Mouse (Mus musculus) T-helper 1 cell (primary cell): ENCODE results near the gene Fam107b.

Experiments used
- in situ Hi-C: fragments of 300-600 bp; cut with MboI, MseI; formaldehyde crosslinking; loops from one replicate; pipeline ENCODE4 v1.15.1; 2025; ENCODE audit warnings: high pct_unique_total_duplicates

Gene Fam107b

DNA sequence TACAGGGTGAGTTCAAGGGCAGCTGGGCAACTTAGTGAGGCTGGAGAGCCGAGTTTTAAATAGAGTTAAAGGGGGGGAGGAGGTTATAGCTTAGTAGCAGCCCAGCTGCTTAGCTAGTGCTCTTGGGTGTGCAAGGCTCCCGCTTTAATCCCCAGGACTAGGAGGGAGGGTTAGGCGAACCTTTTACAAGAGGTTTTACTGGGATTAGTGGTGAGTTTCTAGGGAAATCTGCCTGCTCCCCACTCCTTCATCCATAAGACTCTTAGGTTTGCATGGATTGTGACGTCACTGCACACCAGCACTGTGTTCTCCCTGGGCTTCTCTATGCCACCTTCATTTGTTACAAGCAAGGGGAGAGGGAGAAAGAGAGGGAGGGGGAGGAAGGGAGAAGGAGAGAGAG is 88.6 kb downstream of the Fam107b start:
- in situ Hi-C loops = no loop called here

- in situ Hi-C loops = no loop called here
Measured at GRCm38 (mm10) chr2:3659300-3659910, 89.1 kb downstream of the Fam107b start.

- in situ Hi-C loops = loop anchor here (5.0 kb wide), 1 partner anchor 43 kb away; no protein-coding TSS in a partner anchor
Measured at GRCm38 (mm10) chr2:3664086-3664485, 93.8 kb downstream of the Fam107b start.

GRCm38 (mm10) chr2:3668682-3669081 is 98.4 kb downstream of the Fam107b start:
- in situ Hi-C loops = no loop called here

- in situ Hi-C loops = no loop called here
Measured at GRCm38 (mm10) chr2:3669646-3670045, 99.4 kb downstream of the Fam107b start.

DNA sequence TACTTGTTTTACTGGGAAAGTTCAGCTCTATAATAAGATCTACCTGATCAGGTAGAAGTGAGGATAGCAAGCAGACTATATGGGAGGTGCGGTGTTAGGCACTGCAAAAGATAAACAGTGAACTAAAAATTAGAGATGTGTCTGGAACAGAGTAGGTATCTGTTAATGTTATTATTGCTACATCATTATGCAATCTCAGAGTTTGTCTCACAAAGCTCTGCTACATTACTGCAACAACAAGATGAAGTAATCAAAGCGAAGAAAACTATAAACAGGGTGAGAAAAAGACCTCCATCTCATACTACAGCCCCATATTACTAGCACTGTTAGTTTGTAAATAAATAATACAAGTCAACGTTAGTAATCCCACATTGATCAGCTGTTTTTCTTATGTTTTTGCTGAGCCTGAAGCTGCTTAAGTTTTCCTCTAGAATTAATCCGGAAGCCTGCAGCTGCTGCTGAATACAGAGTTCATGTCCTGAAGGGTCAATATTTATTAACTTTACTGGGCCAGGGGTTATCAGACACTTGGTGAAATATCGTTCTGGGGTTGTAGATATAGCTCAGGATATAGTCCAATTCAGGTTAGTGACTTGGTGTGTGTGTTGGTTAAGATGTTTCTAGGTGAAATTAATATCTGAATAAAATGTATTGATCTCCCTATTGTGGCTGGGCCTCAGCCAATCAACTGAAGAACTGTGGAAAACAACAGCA is 102.5 kb downstream of the Fam107b start:
- in situ Hi-C loops = no loop called here

GRCm38 (mm10) chr2:3675481-3675880 is 105.2 kb downstream of the Fam107b start:
- in situ Hi-C loops = no loop called here

DNA sequence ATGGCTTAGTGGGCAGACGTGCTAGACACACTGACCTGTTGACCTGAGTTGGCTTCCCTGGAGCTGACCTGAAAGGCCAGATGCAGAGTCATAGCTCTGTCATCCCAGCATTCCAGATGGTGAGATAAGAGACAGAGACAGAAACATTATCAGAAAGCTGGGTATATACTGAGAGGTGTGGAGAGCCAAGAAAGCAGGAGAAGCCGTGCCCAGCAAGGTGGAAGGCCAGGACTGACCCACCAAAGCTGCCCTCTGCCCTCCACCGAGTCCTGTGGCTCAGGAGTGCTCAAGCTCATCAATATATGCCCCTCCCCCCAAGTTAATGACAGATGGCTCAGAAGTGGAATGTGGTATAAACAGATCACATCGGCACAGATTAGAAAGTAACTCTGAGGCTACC is 112.4 kb downstream of the Fam107b start:
- in situ Hi-C loops = no loop called here

GRCm38 (mm10) chr2:3683343-3683742 is 113.1 kb downstream of the Fam107b start:
- in situ Hi-C loops = no loop called here

DNA sequence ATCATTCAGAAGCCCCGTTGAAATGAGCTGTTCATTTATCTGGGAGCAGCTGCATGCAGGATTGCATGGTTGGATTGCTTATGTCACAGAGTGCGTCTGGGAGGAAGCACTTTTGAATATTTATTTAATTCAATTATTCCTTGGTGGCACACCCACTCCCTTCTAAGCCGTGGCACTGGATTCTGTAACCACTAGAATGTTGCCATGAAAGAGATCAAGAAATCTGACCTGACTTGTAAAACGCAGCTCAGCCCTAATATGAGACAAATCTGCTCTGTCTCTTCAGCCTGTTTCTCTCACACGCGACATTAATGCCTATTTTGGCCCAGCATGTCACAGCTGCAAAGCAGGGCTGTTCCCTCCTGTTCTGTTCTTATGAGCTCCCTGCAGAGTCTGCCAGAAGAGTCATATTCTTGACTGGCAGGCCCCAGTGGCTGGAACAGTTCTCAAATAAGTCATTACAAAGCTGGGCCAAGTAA is 113.5 kb downstream of the Fam107b start:
- in situ Hi-C loops = no loop called here

DNA sequence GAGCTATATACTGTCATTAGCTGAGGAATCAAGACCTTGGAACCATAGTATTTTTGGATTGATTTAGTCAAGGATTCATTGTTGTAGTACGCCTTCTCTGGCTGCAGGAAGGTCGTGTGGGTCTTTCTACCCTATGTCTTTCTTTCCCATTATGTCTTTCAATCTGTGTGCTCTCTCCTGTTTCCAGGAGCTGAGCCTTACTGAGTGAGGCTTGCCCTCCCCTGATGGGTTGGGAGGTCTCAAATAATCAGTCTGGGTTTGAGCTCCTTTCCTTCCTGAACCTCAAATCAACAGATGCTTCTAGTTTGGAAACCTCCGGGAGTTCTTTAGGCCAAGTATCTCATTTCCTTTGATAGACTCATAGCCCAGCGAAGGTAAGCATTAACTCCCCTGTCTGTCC is 119.9 kb downstream of the Fam107b start:
- in situ Hi-C loops = no loop called here

DNA sequence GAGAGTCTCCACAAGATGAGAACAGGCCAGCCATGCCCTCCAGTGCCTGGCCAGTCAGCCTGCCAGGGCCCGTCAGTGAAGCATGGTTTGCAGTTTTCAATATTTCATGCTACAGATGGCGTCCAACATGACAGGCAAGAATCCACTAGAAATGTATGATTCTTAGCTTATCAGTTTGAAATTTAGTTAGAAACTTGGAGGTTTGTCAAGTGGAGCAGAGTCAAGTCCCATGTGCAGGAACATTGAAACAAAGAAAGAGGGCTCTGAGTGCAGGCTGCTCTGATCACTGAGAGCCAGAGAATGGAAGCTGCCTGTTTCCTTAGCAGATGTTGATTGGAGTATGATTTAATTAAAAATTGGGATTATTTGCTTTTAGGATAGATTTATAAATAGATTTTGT is 122.5 kb downstream of the Fam107b start:
- in situ Hi-C loops = no loop called here

DNA sequence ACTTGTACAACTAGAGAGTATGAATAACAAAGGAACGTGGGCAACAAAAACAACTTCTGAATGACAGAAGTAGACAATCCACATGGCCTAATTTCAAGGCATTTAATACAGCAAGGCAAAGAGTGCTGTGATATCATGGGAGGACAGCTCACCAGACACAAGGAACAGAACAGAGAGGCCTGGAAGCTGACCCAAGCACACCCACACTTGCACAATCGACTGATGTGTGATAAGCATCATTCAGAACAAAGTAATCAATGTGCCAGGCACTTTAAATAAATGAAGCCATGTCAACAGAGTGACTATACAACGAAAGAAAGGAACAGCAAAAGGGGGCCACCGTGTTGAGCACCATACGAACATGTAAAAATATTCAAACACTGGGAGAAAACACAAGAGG is 125.6 kb downstream of the Fam107b start:
- in situ Hi-C loops = no loop called here

DNA sequence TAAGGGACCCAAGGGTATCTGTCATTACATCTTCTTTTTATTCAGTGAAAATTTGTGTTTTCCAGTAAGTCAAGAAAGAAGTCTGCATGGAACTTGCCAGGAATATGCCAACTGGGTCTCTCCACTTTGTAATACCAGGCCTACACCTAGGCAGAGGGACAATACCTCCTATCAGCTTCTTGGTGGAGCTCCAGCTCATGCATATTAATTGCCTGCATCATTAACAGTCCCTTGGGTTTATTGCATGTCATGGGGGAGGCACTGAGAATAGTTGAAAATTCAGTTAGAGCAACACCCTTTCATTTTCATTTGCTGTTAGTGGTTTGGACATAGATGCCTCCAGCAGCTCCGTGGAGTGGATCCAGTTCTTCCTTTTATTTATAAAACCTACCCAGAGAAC is 130.1 kb downstream of the Fam107b start:
- in situ Hi-C loops = no loop called here

DNA sequence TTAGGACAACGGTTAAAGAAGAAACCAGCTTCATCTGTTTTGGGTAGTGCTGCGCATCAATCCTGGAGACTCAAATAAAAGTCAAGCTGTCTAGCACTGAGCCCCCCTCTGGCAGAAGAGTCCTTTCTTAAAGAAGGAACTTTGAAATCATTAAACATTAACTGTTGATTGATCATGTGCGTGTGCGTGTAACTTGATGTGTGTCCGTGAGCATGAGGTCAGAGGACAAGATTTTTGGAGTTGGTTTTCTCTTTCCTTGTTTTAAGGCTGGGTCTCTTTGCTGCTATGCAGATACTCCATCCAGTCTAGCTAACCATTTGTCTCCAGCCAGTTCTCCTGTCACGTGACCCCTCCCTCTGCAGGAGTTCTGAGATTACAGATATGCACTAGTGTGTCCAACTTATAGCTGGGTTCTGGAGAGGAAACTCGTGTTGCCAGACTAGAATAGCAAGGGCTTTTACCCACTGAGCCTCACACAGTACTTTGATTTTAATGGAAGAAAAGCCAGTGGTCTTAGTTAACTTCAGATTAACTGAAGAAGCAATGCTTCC is 132.4 kb downstream of the Fam107b start:
- in situ Hi-C loops = no loop called here

DNA sequence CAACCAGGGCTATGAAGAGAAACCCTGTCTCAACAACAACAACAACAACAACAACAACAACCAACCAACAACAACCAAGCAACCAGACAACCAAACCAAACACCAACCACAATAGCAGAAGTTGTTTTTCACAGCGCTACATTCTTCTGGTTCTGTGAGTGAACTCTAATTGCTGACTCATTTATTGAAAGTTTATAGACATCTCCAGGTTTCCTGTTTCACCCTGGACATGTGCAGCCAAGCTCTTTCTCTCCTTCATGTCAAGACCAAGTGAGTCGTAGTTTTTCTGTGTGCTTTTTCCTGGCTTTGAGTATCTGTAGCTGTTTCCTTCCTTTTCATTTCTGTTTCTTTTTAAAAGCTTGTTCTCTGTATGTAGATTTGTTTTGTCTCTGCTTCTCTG is 133.5 kb downstream of the Fam107b start:
- in situ Hi-C loops = no loop called here

DNA sequence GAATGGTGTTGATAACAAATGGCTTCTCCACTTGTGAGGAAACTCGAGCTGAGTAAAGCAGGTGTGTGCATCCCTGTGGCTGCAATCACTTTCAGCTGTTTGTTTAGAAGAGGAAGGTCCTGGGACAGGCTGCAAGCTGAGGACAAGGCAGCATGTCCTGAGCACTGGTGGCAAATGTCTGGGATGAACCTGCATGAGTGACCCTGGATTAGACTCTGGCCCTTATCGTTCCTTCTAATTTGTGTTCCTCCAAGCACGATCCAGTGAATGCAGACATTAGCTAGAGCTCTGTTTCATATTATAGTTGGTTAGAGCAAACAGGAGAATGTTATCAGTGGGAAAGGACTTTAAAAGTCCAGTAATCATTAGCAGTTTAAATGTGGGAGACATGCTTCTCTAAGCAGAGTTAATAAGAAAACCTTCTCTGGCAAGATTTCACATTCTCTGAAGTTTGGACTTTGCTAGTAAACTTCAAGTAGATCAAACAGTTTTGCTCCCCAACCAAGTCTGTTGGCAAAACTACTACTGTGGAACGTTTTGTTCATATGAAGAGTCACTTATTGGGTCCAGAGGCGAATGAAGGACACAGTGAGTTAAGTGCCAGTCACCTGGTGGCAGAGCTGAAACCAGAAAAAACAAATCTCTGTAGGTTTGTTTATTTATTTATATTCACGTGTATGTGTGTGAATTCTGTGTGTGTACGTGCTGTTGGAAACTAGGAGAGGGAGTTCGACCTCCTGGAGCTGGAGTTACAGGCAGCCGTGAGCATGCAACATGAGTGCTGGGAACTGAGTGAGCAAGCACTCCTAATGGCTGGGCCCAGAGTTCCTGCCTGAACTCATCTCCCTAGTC is 134.2 kb downstream of the Fam107b start:
- in situ Hi-C loops = loop anchor here (5.0 kb wide), 1 partner anchor 42 kb away; no protein-coding TSS in a partner anchor

GRCm38 (mm10) chr2:3705283-3705682 is 135.0 kb downstream of the Fam107b start:
- in situ Hi-C loops = loop anchor here (5.0 kb wide), 1 partner anchor 43 kb away; no protein-coding TSS in a partner anchor

GRCm38 (mm10) chr2:3707236-3707635 is 136.9 kb downstream of the Fam107b start:
- in situ Hi-C loops = loop anchor here (5.0 kb wide), 1 partner anchor 45 kb away; no protein-coding TSS in a partner anchor

GRCm38 (mm10) chr2:3708621-3709020 is 138.3 kb downstream of the Fam107b start:
- in situ Hi-C loops = loop anchor here (5.0 kb wide), 1 partner anchor 46 kb away; no protein-coding TSS in a partner anchor

DNA sequence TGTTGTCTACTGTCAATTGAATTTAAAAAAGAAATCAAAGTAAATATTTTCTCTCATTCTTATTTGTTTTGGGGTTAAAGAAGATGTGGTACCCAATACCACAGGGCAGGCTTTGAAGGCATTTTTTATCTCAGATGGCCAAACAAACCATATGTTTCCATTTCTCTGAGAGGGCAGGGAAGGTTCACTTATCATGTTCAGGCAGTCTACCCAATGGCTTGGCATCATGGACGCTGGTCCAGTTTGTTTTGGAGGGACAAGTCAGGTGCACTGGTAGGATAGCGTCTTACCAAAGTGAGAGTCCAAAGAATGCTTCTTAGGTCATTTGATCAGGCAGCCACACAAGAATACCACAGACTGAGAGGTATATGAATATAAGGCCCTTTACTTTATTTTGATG is 139.6 kb downstream of the Fam107b start:
- in situ Hi-C loops = loop anchor here (5.0 to 10.0 kb wide), 3 partner anchors 48 to 425 kb away; partner anchors contain the start of gene Nmt2

DNA sequence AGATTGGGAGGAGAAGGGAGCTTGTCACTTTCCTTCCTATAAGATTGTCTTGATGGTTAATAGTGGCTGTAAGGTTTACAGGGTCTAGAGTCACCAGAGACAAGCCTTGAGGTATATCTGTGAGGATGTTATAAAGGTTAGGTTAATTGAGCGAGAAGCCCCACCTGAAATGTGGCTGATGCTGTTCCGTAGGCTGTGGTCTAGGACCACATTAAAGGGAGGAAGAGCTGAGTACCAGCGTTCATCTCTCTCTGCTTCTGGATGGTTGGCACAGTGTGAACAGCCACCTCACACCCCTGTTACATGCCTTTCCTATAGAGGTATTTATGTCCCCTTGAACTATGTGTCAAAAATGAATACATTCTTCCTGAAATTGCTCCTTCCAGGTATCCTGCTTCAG is 140.2 kb downstream of the Fam107b start:
- in situ Hi-C loops = loop anchor here (5.0 to 10.0 kb wide), 2 partner anchors 193 to 426 kb away; partner anchors contain the start of gene Nmt2
